Mouse (Mus musculus): ENCODE measurements at regions not wholly inside any gene's neighbourhood (a gene's known extent, or its start where the extent isn't known, plus 50 kb on each side); places are given as distances from the start of the nearest gene placed in this dataset.
A peak's percentile ranks its signal among the peaks of the same experiment; 100 is the strongest.

DNA sequence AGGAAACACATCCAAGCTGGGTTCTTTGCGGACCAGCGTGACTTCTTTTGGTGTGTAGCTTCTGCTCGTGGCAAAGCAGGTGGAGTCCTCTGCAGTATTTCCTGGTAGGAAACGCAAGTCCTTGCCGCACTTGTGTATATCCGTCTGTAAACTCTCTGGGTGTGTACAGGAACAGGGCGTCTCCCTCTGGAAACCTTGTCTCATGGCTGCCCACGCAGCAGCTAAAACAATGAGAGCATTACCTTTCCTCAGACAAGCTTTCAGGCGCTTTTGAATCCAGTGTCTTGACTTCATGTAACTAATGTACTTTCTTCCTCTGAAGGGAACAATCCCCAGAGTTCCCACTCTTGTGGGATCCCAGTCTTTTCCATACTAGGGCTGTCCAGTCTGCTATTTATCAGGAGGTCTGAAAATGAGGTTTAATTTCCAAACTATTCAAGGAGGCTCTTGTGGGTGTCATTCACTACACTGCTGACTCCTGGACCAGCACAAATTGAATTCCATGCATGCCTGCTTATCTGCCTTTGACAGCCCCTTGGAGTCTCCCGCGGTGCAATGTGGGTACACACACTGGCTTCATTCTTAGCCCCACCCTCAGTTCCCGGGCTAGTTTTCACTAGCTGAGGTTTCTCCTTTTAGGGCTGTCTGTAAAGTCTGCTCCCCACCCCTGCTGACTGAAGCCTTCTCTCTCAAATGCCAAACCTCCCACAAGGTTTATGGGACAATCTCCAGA lies 161.6 kb upstream of the Anxa10 start:
- DNase-seq: peak; percentile 68

DNA sequence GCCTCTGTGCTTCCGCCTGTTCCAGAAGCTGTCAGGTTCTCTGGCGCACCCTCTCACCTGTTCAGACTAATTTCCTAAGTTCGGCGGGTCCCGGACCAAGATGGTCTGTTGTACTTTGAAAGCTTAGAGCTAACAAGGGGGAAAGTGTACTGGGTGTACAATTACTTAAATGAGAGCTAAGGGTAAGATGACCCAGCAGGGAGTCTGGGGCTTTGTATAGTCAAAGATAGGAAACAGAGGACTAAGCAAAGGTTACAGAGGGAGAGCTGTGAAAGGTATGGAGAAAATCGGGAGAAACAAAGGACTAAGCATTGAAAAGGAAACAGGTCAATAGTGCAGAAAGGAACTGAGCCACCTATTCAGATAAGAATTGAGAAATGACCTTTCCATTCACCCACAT lies 127.6 kb upstream of the Anxa10 start:
- DNase-seq: no peak
